Mouse (Mus musculus) megakaryocyte progenitor cell, adult 5-6 weeks (primary cell): ENCODE measurements around the gene Scaper. TPM values are rescaled to one million over a fixed set of nuclear protein-coding genes. Genes with fewer than 3 reads are reported as not detected.

Source experiments
- ATAC-seq: replicated peaks from 2 replicates; pipeline ENCODE4 v1.8.0; 2016; ENCODE audit warnings: mild to moderate bottlenecking, moderate TSS enrichment, inconsistent platforms; ENCODE audit not compliant: poor library complexity
- total RNA-seq, 2 experiments: library from RNA; stranded (forward) in 1 of 2; stranded (reverse) in 1 of 2; fragments of 157-497, 149-512 nt in 1 of 2; fragments of 200-1000 nt in 1 of 2; gene quantifications; 2 replicates each; pipeline versions ENCODE4 v1.2.3 to v1.2.4; 2015 to 2017

Gene Scaper
- total RNA-seq, 2 experiments from 2014 or later, result 5.6 to 9.0 TPM

- no peak for ATAC-seq
Measured at GRCm38 (mm10) chr9:55608701-55609531, 329.0 kb downstream of the Scaper start.

GRCm38 (mm10) chr9:55598594-55598993 is 339.3 kb downstream of the Scaper start:
- no peak for ATAC-seq

- ATAC-seq, result no peak
Measured at GRCm38 (mm10) chr9:55586141-55586540, 351.8 kb downstream of the Scaper start.

- no peak for ATAC-seq
Measured at GRCm38 (mm10) chr9:55581414-55581813, 356.5 kb downstream of the Scaper start.

- ATAC-seq, result no peak
Measured at GRCm38 (mm10) chr9:55576571-55576970, 361.3 kb downstream of the Scaper start.

GRCm38 (mm10) chr9:55571071-55571470 is 366.8 kb downstream of the Scaper start:
- ATAC-seq, result no peak

GRCm38 (mm10) chr9:55568466-55569159 is 369.3 kb downstream of the Scaper start:
- ATAC-seq, result no peak

DNA sequence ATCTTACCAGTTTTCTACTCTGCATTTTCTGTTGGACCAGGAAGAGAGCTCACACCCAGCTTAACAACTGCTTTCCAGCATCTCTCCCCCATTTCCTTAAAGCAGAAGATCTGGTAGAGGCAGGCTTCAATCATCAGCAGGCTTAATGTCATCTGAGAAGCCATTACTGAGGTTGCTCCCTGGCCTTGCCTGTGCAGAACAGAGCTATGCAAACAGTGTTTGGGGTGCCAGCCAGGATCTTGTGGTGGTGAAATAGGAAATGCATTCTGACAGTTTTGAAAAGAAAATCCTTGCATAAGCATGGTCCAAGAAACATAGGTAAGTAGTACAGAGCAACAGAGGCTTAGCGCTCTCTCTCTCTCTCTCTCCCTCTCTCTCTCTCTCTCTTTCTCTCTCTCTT is 377.0 kb downstream of the Scaper start:
- ATAC-seq, result no peak

- no peak for ATAC-seq
Measured at GRCm38 (mm10) chr9:55554986-55555385, 382.9 kb downstream of the Scaper start.

GRCm38 (mm10) chr9:55549302-55549890 is 388.5 kb downstream of the Scaper start:
- ATAC-seq, result no peak; the same call in 1 of the 2 replicates

DNA sequence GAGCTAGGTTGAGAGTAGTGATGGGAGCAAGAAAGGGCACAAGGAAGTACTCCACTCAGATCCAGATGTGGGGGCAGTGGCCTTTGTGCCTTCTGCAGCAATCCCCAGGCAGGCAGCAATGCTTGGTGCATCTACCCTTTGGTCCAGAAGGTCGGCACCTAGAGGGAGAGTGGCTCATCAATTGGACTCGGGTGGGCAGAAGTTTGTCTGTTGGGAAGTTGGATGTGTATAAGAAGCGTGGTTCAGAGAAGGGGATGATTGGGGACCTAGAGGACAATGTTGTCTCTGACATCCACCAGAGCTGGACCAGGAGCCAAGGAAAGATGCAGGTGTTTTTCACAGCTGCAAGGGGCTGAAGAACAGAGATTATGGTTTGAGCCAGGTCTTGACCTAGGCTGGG is 389.0 kb downstream of the Scaper start:
- no peak for ATAC-seq

DNA sequence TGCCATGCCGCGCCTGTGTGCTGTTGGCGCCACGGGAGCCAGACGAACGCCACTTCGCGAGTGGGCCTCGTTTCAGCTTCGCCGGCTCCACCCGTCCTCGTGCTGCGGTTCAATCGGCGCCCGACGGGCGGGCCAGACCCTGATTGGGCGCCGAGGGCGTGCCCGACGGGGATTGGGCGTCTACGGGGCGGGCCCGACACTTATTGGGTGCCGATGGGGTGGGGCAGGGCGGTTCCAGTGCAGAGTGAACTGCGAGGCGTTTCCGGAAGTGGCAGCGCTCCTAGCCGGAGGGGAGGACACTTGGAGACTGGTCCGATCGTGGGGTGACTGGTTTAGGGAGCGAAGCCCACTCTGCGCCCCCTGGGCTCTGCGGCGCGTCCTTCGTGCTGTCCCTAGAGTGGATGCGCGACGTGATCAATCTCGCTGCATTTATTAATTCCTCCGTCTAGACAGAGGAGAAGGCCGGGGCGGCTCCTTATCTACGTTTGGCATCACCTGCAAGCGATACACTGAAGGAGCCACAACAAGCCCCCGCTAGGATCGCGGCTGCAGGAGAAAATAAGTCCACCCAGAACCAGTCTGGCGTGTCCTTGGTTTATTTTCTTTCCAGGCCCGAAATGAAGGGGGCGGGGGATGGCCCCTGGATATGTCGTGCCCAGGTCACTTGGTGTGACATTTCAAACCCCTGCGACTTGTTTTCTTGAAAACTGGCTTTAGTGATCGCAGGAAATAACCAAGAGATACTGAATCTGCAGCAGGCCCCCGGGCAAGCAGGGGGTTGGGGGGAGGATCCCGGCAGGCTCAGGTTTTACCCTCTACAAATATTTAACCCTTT is 391.5 kb downstream of the Scaper start:
- ATAC-seq, result peak; percentile 45

GRCm38 (mm10) chr9:55545556-55546175 is 392.3 kb downstream of the Scaper start:
- no peak for ATAC-seq

DNA sequence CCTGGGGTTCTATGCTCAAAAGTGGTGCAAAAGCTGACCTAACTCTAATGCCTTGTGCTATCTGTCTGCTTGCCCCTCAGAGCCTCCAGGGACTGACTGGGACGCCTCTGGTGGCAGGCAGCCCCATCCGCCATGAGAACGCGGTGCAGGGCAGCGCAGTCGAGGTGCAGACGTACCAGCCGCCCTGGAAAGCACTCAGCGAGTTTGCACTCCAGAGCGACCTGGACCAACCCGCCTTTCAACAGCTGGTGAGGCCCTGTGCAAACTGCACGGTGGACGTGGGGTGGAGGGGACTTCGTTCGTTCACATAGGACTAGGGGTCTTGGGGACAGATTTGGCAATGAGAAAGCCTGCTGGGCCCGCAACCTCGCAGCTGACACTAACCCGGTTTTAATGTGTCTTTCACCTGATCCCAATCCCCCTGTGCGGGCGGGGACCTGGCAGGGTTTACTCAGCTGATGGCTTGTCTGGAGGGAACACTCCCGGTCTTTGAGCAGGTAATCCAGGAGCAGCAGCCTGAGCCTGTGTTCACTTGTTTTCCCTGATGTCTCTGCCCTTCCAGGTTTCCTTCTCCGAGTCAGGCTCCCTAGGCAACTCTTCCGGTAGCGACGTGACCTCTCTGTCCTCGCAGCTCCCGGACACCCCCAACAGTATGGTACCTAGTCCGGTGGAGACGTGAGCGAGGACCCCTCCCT is 392.9 kb downstream of the Scaper start:
- peak; percentile 13; the same call in 1 of the 2 replicates for ATAC-seq

GRCm38 (mm10) chr9:55543703-55544401 is 394.1 kb downstream of the Scaper start:
- no peak for ATAC-seq

DNA sequence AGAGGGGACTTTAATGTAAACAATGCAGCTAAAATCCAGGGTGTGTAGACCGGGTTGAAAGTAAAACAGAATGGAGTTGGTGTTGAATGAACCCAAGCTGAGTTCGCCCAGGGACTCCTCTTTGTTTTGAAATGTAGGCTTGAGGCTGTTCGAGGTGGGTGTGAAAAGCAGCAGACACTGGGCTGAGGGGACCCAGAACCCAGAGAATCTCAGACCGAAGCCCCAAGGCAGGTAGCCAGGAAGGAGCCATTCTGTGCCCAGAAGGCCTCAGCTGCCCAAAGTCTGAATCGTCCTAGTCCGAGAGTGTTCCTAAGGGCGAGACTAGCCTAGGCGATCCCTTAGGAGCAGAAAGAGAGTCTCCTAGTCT is 394.6 kb downstream of the Scaper start:
- ATAC-seq, result no peak

DNA sequence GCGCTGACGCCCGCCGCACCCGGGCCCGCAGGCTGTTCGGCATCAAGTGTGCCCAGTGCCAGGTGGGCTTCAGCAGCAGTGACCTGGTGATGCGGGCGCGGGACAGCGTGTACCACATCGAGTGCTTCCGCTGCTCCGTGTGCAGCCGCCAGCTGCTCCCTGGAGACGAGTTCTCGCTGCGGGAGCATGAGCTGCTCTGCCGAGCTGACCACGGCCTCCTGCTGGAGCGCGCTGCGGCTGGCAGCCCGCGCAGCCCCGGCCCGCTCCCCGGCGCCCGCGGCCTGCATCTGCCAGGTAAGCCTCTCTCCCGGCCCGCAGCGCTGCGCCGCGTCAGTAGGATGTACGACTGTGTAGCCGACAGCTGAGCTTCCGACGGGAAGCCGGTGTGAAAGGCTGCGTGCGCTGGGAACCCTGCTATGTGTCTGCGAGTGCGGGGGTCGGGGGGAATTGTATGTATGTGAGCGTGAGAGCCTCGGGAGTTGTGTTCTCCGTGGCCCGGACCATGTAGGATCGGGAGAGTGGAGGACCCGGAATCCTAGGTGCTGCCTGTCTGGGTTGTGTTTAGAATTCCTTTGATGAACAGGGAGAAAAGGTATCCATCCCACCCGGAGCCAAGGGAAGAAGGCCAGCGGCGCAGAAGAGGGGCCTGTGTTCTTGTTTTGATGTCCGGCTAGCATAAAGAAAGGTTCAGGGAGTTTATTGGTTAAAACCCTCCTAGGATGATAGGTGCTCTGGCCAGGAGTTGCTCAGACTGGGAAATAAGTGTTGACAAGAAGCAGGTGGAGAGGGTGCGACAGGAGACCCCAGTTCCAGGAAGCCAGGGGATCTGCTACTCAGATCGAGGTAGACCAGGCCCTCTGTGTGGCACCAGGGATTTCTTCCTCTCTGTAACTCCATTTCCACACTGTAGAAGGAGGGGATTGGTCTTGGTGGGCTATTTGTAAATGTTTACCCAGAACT is 395.3 kb downstream of the Scaper start:
- no peak for ATAC-seq

- no peak for ATAC-seq
Measured at GRCm38 (mm10) chr9:55541681-55542365, 396.1 kb downstream of the Scaper start.
